Mouse (Mus musculus) liver, embryonic 14.5 days (tissue): ENCODE results near the gene Fat2. TPM values are rescaled to one million over a fixed set of nuclear protein-coding genes. Genes with fewer than 3 reads are reported as not detected.

Source experiments
- ATAC-seq: fragments of 200-750 bp; cut with Nextera tagmentation; 2 replicates; pipeline ENCODE4 v1.8.0; 2017; ENCODE audit warnings: moderate number of reproducible peaks, mild to moderate bottlenecking, moderate library complexity; ENCODE audit not compliant: insufficient read depth
- DNase-seq, 3 experiments: peaks; one replicate each; pipeline ENCODE4 v3.0.0-alpha.2; 2012 to 2013; ENCODE audit warnings: low read depth in 3 of 3, low spot score in 3 of 3
- H3K27ac ChIP-seq: fragments of 300-500 bp; sonication (generic); 2 replicates; pipeline ENCODE4 v1.5.1; 2014; ENCODE audit warnings: moderate library complexity, mild to moderate bottlenecking, control low read depth, inconsistent platforms
- H3K27me3 ChIP-seq: fragments of 300-500 bp; sonication (generic); 2 replicates; pipeline ENCODE4 v1.6.1; 2014; ENCODE audit warnings: mild to moderate bottlenecking, low read length, moderate library complexity; ENCODE audit not compliant: control insufficient read depth, insufficient read depth
- H3K36me3 ChIP-seq: fragments of 300-500 bp; sonication (generic); replicated peaks from 2 replicates; pipeline ENCODE4 v1.6.1; 2014; ENCODE audit warnings: low read depth; ENCODE audit not compliant: control insufficient read depth, insufficient read depth
- H3K4me1 ChIP-seq, 2 experiments: fragments of 200-500 bp in 1 of 2; fragments of 300-500 bp in 1 of 2; sonication (generic) in 1 of 2; replicated peaks; 2 replicates each; pipeline ENCODE4 v1.6.1; 2012 to 2014; ENCODE audit warnings: antibody characterized with exemption in 1 of 2, inconsistent platforms in 1 of 2, low read length in 1 of 2; ENCODE audit not compliant: control insufficient read depth in 2 of 2, insufficient read depth in 2 of 2
- H3K4me2 ChIP-seq: fragments of 300-500 bp; sonication (generic); 2 replicates; pipeline ENCODE4 v1.6.1; 2014; ENCODE audit warnings: low read depth, mild to moderate bottlenecking, control low read depth, moderate library complexity
- H3K4me3 ChIP-seq, 2 experiments: fragments of 200-500 bp in 1 of 2; fragments of 300-500 bp in 1 of 2; sonication (generic) in 1 of 2; 2 replicates each; pipeline ENCODE4 v1.5.1; 2012 to 2014; ENCODE audit warnings: low read depth in 2 of 2, low read length in 2 of 2, mild to moderate bottlenecking in 2 of 2, control low read depth in 1 of 2, inconsistent platforms in 1 of 2, moderate library complexity in 1 of 2; ENCODE audit not compliant: insufficient read depth in 1 of 2
- H3K9ac ChIP-seq: fragments of 300-500 bp; sonication (generic); replicated peaks from 2 replicates; pipeline ENCODE4 v1.6.1; 2014; ENCODE audit warnings: mild to moderate bottlenecking, control low read depth, moderate library complexity
- H3K9me3 ChIP-seq: fragments of 300-500 bp; sonication (generic); 2 replicates; pipeline ENCODE4 v1.6.1; 2016; ENCODE audit warnings: low read length, mixed read lengths; ENCODE audit not compliant: control insufficient read depth
- CTCF ChIP-seq: IDR thresholded peaks from 2 replicates; pipeline ENCODE4 v1.5.1; 2016; ENCODE audit warnings: antibody characterized with exemption, low read depth, control low read depth
- EP300 ChIP-seq: IDR thresholded peaks from 2 replicates; pipeline ENCODE4 v1.6.1; 2016; ENCODE audit warnings: antibody characterized with exemption, low read depth
- WGBS: fragments of 180-500 bp; shearing (Covaris S2); extraction: QIAGEN DNeasy Blood & Tissue Kit; methylation state at CpG from one replicate; pipeline ENCODE4 v1.1.7; 2014; ENCODE audit not compliant: insufficient replicate concordance; 5-methylcytosine and 5-hydroxymethylcytosine counted together
- polyA plus RNA-seq, 2 experiments: library from polyadenylated mRNA; depleted of rRNA in 1 of 2; stranded (reverse) in 1 of 2; unstranded in 1 of 2; fragments of >200 nt; fragmentation: Nextera tagmentation in 1 of 2; extraction: Ambion mirVana in 1 of 2; gene quantifications; 2 replicates each; pipeline versions ENCODE4 v1.2.1 to v1.2.3; 2012 to 2014

The Fat2 gene
- polyA plus RNA-seq, 2 experiments, result under 0.01 TPM; not detected in 1

- Histone ChIP-seq H3K4me3 (no peak overlapping the region), H3K4me2 (no peak overlapping the region), H3K36me3 (no peaks in the 10 kb centered on the region), H3K27ac (no peak overlapping the region), H3K9ac (no peak overlapping the region), H3K9me3 (no peaks in the 10 kb centered on the region), H3K4me1 (no peaks in the 10 kb centered on the region), H3K27me3 (no peaks in the 10 kb centered on the region)
- 62% methylated on average over 6 of the region's 6 CpGs for WGBS
- DNase-seq (no peak), ATAC-seq (no peak)
- TF ChIP-seq EP300 (no peak), CTCF (no peak)
These were observed 67.8 kb downstream of the Fat2 start for GRCm38 (mm10) chr11:55268580-55268979.

- no peak overlapping the region for H3K27ac ChIP-seq
- no peak overlapping the region for H3K4me3 ChIP-seq
- no peaks in the 10 kb centered on the region for H3K9me3 ChIP-seq
- H3K27me3 ChIP-seq, result no peaks in the 10 kb centered on the region
- no peaks in the 10 kb centered on the region for H3K4me1 ChIP-seq
- DNase-seq (no peak), ATAC-seq (no peak)
- no peak overlapping the region for H3K9ac ChIP-seq
- TF ChIP-seq CTCF (0 out of 2 replicates have a peak, but pooled peaks have one; percentile 1), EP300 (no peak)
- H3K36me3 ChIP-seq, result no peaks in the 10 kb centered on the region
- no peak overlapping the region for H3K4me2 ChIP-seq
- WGBS, result 54% methylated on average over 2 of the region's 2 CpGs
These were observed 70.7 kb downstream of the Fat2 start for GRCm38 (mm10) chr11:55265647-55266046.

GRCm38 (mm10) chr11:55264318-55264717, 72.0 kb downstream of the Fat2 start:
- no peaks in the 10 kb centered on the region for H3K4me1 ChIP-seq
- ATAC-seq, result no peak
- no peak overlapping the region for H3K9ac ChIP-seq
- no peak overlapping the region for H3K27ac ChIP-seq
- H3K4me2 ChIP-seq, result no peak overlapping the region
- WGBS, result 54% methylated on average over 2 of the region's 2 CpGs
- DNase-seq, result no peak
- H3K36me3 ChIP-seq, result no peaks in the 10 kb centered on the region
- H3K27me3 ChIP-seq, result no peaks in the 10 kb centered on the region
- no peak for TF ChIP-seq EP300
- TF ChIP-seq CTCF, result no peak
- H3K9me3 ChIP-seq, result no peaks in the 10 kb centered on the region
- H3K4me3 ChIP-seq, result no peak overlapping the region

GRCm38 (mm10) chr11:55262000-55262399, 74.4 kb downstream of the Fat2 start:
- H3K4me2 ChIP-seq, result no peak overlapping the region
- no peak overlapping the region for H3K4me3 ChIP-seq
- no peak for DNase-seq
- TF ChIP-seq EP300 (no peak), CTCF (no peak)
- ATAC-seq, result no peak
- no peak overlapping the region for H3K27ac ChIP-seq
- no peaks in the 10 kb centered on the region for H3K4me1 ChIP-seq
- H3K36me3 ChIP-seq, result no peaks in the 10 kb centered on the region
- H3K9ac ChIP-seq, result no peak overlapping the region
- WGBS, result 54% methylated on average over 5 of the region's 5 CpGs
- no peaks in the 10 kb centered on the region for H3K9me3 ChIP-seq
- no peaks in the 10 kb centered on the region for H3K27me3 ChIP-seq

GRCm38 (mm10) chr11:55261105-55261504, 75.3 kb downstream of the Fat2 start:
- WGBS, result 55% methylated on average over 4 of the region's 4 CpGs

More at GRCm38 (mm10) chr11:55261105-55261504, 75.3 kb downstream of the Fat2 start:
- no peaks in the 10 kb centered on the region for H3K36me3 ChIP-seq
- H3K9ac ChIP-seq, result no peak overlapping the region
- DNase-seq, result no peak
- ATAC-seq, result no peak
- no peak overlapping the region for H3K27ac ChIP-seq
- no peak overlapping the region for H3K4me2 ChIP-seq
- H3K27me3 ChIP-seq, result no peaks in the 10 kb centered on the region
- no peaks in the 10 kb centered on the region for H3K4me1 ChIP-seq
- no peaks in the 10 kb centered on the region for H3K9me3 ChIP-seq
- TF ChIP-seq EP300 (no peak), CTCF (no peak)
- H3K4me3 ChIP-seq, result no peak overlapping the region
